Mouse (Mus musculus) hindbrain, embryonic 16.5 days (tissue): ENCODE results near the gene Islr2. TPM values are rescaled to one million over a fixed set of nuclear protein-coding genes. Genes with fewer than 3 reads are reported as not detected.

Source experiments
- ATAC-seq: fragments of 200-750 bp; cut with Nextera tagmentation; 2 replicates; pipeline ENCODE4 v1.8.0; 2017; ENCODE audit warnings: moderate TSS enrichment, moderate library complexity
- H3K27ac ChIP-seq: fragments of 300-500 bp; sonication (generic); 2 replicates; pipeline ENCODE4 v1.5.1; 2014; ENCODE audit warnings: low read depth, mild to moderate bottlenecking, control low read depth, low read length, moderate library complexity
- H3K27me3 ChIP-seq: fragments of 300-500 bp; sonication (generic); replicated peaks from 2 replicates; pipeline ENCODE4 v1.6.1; 2014; ENCODE audit warnings: low read length; ENCODE audit not compliant: control insufficient read depth, insufficient read depth
- H3K36me3 ChIP-seq: fragments of 300-500 bp; sonication (generic); 2 replicates; pipeline ENCODE4 v1.6.1; 2014; ENCODE audit warnings: mild to moderate bottlenecking, low read length, moderate library complexity, mixed read lengths; ENCODE audit not compliant: control insufficient read depth, insufficient read depth
- H3K4me1 ChIP-seq: fragments of 300-500 bp; sonication (generic); 2 replicates; pipeline ENCODE4 v1.6.1; 2014; ENCODE audit warnings: low read depth, low read length; ENCODE audit not compliant: control insufficient read depth, insufficient read depth
- H3K4me2 ChIP-seq: fragments of 300-500 bp; sonication (generic); 2 replicates; pipeline ENCODE4 v1.6.1; 2014; ENCODE audit warnings: mild to moderate bottlenecking, low read length, control low read depth, moderate library complexity
- H3K4me3 ChIP-seq: fragments of 300-500 bp; sonication (generic); 2 replicates; pipeline ENCODE4 v1.5.1; 2014; ENCODE audit warnings: mild to moderate bottlenecking, low read length, control low read depth, moderate library complexity
- H3K9ac ChIP-seq: fragments of 300-500 bp; sonication (generic); 2 replicates; pipeline ENCODE4 v1.6.1; 2014; ENCODE audit warnings: low read depth, mild to moderate bottlenecking, control low read depth, low read length, moderate library complexity
- H3K9me3 ChIP-seq: fragments of 300-500 bp; sonication (generic); 2 replicates; pipeline ENCODE4 v1.6.1; 2014; ENCODE audit warnings: mild to moderate bottlenecking, low read length, moderate library complexity; ENCODE audit not compliant: control insufficient read depth
- WGBS: fragments of 180-500 bp; shearing (Covaris S2); extraction: QIAGEN DNeasy Blood & Tissue Kit; methylation state at CpG from one replicate; pipeline ENCODE4 v1.1.7; 2014; 5-methylcytosine and 5-hydroxymethylcytosine counted together
- polyA plus RNA-seq: library from polyadenylated mRNA; unstranded; fragments of >200 nt; fragmentation: Nextera tagmentation; extraction: Ambion mirVana; gene quantifications from 2 replicates; pipeline ENCODE4 v1.2.1, GENCODE M21; 2015

Islr2 gene
- polyA plus RNA-seq, 1 experiment from 2014 or later = 13.8 TPM

DNA sequence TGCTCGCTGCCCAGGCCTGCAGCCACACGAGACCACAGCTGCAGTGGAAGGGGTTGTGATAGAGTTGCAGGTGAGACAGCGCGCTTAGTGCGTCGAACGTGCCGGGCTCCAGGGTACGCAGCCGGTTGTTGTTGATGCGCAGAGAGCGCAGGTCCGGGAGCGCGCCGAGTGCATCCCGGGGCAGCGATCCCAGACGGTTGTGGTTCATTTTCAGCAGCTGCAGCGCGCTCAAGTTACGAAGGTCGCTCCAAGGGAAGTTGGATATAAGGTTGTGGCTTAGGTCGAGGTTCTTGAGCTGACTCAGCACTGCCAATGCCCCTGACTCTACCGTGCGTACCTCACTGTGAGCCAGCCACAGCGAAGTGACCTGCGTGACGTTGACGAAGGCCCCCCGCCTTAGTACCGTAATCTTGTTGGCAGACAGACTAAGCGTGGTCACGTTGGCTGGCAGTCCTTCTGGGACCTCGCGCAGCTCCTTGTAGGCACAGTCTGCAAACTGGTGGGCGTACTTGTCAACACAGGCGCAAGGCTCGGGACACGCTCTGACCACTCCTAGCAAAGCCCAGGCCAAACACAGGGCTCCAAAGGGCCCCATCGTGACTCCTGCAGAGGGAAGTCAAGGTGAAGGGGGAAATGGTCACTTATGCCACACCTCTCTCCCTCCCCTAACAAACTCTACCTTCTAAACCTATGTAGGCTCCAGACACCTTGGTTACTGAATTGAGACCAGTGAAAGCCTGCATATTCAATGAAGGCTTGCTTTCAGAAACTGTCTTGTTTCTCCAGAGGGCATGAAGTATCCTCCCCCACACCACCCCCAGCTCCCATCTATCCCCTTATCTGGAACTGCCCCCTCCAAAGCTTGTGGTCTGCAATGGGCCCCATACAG, 4.5 kb downstream of the Islr2 start:
- Histone ChIP-seq H3K4me2 (peak overlapping the region; percentile 72), H3K4me3 (peak overlapping the region; percentile 33), H3K27me3 (peaks cover 62% of the 10 kb centered on the region), H3K36me3 (no peaks in the 10 kb centered on the region), H3K27ac (peak overlapping the region; percentile 51; the same call in 1 of the 2 replicates), H3K4me1 (peaks cover 44% of the 10 kb centered on the region), H3K9ac (peak overlapping the region; percentile 49), H3K9me3 (no peaks in the 10 kb centered on the region)
- ATAC-seq = no peak
- 1% methylated on average over 40 of the region's 41 CpGs for WGBS

DNA sequence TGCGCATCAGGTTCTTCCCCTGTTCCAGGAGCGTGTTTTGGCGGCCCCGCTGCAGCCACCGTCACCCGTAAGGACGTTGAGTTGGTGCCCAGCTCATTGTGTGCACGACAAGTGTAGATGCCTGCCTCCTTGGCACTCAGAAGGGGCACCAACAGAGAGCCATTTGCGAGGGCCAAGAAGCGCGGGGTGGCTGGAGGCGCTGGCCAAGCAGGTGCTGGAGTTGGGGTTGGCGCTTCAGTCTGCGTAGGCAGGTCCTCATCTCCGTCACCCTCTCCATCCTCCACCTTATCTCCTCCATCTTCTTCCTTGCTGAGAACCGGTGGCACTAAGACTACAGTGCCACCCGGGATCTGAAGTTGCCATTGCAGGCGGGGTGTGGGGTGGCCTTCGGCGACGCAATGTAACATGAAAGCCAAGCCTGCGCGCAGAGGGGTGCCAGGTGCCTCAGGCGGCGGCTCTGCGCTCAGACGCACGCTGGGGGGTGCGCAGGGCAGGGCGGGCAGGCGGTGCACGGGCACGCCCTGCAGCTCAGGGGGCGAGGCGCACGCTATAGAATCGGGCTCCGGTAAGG, 5.2 kb downstream of the Islr2 start:
- WGBS = 2% methylated on average over 38 of the region's 38 CpGs
- H3K4me1 ChIP-seq = peaks cover 44% of the 10 kb centered on the region
- peak overlapping the region; percentile 49 for H3K9ac ChIP-seq
- no peaks in the 10 kb centered on the region for H3K9me3 ChIP-seq
- H3K27me3 ChIP-seq = peaks cover 66% of the 10 kb centered on the region
- peak overlapping the region; percentile 61 for H3K27ac ChIP-seq
- H3K4me2 ChIP-seq = peak overlapping the region; percentile 72
- no peak for ATAC-seq
- no peaks in the 10 kb centered on the region for H3K36me3 ChIP-seq
- H3K4me3 ChIP-seq = peak overlapping the region; percentile 33

DNA sequence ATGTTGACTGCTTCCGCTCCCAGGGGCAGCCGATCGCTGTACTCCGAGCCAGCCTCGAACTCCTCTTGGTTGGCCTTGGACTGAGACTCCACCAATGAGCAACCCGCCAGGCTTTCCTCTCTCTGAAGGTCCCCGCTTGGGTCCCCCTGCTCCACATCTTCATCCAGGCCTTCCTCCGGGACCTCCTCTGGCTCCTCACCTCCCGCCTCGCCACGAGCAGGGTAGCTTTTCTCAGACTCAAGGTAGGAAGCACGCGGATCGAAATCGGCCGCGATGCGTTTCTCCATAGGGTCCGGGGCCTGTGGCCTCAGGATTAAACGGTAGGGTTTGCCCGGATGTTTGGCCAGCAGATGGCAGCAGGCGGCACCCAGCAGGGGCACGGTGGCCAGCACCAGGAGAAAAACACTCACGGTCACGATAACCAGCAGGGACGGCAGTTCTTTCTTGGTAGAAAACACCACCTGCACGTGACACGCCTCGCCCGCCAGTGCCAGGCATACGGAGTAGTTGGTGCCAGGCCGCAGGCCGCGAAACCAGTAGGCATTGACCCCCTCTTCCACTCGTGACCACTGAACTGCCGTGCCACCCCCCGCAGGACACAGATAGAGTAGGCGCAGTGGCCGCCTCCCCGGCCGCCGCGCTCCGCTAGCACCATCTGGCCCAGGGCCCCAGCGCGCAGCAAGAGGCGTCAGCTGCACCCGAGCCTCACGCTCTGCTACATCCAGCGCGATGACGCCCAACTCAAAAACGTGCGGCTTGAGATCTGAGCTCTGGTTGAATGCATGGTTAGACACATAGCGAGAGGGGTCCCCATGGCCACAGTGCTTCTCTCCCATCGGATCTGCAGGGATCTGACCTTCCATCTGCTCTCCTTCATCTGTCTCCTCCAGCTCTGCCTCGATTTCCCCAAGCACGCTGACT, 6.1 kb downstream of the Islr2 start:
- H3K9ac ChIP-seq = peak overlapping the region; percentile 49
- peak; percentile 28 for ATAC-seq
- H3K4me3 ChIP-seq = peak overlapping the region; percentile 33
- peak overlapping the region; percentile 61 for H3K27ac ChIP-seq
- H3K36me3 ChIP-seq = no peaks in the 10 kb centered on the region
- peak overlapping the region; percentile 72 for H3K4me2 ChIP-seq
- H3K4me1 ChIP-seq = peaks cover 44% of the 10 kb centered on the region
- no peaks in the 10 kb centered on the region for H3K9me3 ChIP-seq
- WGBS = under 1% methylated on average over 55 of the region's 58 CpGs
- H3K27me3 ChIP-seq = peaks cover 58% of the 10 kb centered on the region

DNA sequence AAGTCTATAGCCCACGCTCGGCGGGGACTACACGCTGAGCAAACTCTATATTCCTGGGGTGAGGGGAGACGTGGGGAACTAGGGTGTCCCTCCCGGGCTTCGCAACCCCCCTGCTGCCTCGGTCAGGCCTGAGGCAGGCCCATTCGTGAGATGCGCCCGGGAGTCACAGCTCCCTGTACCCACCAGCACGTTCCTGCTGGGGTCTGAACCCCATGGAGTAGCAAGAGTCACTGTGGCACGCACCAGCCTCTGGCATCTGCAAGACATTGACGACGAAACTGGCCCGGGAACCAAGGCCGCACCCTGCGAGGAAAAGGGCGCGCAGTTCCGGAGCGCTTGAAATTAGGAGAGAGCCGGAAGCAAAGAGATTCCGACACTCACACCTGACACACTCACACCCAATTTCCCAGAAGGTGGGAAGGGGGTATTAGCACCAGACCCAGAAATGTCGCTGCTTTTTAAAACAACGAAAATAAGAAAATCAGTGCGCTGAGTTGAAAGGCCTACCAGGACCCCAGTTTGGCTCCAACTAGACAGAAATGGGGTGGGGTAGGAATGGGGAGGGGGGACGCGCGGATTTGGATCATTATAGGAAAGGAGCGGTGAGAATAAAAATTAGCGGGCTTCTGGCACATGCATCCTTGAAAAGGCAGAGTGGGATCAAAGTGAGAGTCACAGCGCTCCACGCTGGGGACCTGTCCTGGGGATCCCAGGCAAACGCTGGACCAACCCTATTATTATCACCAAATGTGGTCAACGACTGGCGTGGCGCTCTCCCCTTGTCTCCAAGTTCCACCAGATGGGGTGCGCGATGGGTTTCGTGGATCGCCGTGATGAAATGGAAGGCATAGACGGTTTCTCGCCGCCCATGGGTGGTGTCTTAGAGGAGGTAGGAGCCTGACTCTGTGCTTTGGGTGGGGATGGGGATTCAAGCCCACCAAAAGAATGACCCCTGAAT, 7.2 kb downstream of the Islr2 start:
- Histone ChIP-seq H3K4me2 (peak overlapping the region; percentile 72), H3K4me1 (peaks cover 42% of the 10 kb centered on the region), H3K27me3 (peaks cover 57% of the 10 kb centered on the region), H3K27ac (no peak overlapping the region), H3K9me3 (no peaks in the 10 kb centered on the region), H3K9ac (peak overlapping the region; percentile 49), H3K36me3 (no peaks in the 10 kb centered on the region), H3K4me3 (peak overlapping the region; percentile 33)
- 3% methylated on average over 46 of the region's 46 CpGs for WGBS
- ATAC-seq = no peak

DNA sequence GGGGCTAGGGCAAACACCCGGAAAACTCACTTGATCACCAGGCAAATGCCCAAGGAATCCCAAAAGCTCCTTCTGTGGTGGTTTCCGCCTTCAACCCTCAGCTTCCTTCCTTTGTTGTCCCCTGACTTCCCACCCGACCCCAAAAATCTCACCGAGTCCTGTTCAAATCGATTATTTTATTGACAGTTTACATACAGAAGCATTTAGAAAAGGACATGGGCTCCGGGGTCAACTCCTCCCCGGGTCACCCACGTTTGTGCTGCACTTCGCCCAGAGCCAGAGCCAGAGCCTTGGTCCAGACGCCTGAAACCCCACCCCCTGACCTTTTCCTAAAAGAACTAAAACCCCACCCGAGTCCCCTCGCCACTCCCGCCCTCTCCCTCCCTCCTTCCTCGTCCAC, 8.0 kb downstream of the Islr2 start:
- WGBS = 7% methylated on average over 11 of the region's 14 CpGs
- Histone ChIP-seq H3K4me3 (peak overlapping the region; percentile 33), H3K4me2 (peak overlapping the region; percentile 72), H3K36me3 (no peaks in the 10 kb centered on the region), H3K27ac (no peak overlapping the region), H3K4me1 (peaks cover 35% of the 10 kb centered on the region), H3K27me3 (peaks cover 53% of the 10 kb centered on the region), H3K9me3 (no peaks in the 10 kb centered on the region), H3K9ac (peak overlapping the region; percentile 19)
- ATAC-seq = no peak

DNA sequence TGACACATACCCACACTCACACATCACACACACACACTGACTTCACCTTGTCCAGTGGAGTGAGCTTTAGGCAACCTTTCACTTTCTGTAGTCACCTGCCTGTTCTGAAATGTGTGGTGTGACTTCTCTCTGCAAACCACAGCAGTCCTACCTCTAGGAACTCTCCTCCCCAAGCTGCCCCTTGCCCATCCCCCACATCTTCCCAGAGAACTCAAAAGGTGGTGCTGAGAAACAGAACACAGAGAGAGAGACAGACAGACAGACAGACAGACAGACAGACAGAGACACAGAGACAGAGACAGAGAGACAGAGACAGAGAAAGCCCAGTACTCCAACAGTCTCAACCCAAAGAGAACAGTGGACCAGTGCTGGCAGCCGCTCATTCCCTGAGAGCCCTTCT, 8.4 kb downstream of the Islr2 start:
- Histone ChIP-seq H3K27ac (no peak overlapping the region), H3K27me3 (peaks cover 49% of the 10 kb centered on the region), H3K4me2 (peak overlapping the region; percentile 72)

DNA sequence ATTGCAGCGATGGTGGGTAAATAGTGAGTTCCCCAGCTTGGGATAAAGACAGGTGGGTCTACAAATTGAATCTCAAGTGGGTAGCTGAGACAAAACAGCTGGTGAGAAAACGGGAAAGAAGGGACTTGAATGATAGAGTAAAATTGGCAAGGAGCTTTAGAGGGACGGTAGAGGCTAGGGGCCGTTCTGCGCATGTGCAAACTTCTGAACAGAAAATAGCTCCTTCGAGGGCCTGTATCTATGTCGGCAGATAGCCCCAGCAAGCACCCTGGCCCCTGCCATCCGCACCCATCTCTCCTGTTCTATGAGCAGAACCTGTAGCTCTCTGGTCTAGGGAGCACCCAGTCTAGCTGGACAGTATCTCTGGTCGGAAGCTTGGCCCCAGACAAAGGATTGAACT, 9.9 kb downstream of the Islr2 start:
- WGBS = 67% methylated on average over 9 of the region's 9 CpGs
- Histone ChIP-seq H3K4me1 (peaks cover 30% of the 10 kb centered on the region), H3K36me3 (no peaks in the 10 kb centered on the region), H3K4me2 (no peak overlapping the region), H3K4me3 (no peak overlapping the region), H3K27ac (no peak overlapping the region), H3K9ac (no peak overlapping the region), H3K27me3 (peaks cover 34% of the 10 kb centered on the region), H3K9me3 (no peaks in the 10 kb centered on the region)
- no peak for ATAC-seq

More for the DNA sequence above, 8.4 kb downstream of the Islr2 start:
- 0% methylated on average over 1 of the region's 1 CpGs for WGBS
- peak overlapping the region; percentile 19 for H3K9ac ChIP-seq
- no peaks in the 10 kb centered on the region for H3K36me3 ChIP-seq
- H3K9me3 ChIP-seq = no peaks in the 10 kb centered on the region
- ATAC-seq = no peak
- H3K4me1 ChIP-seq = peaks cover 35% of the 10 kb centered on the region
- H3K4me3 ChIP-seq = peak overlapping the region; percentile 33

DNA sequence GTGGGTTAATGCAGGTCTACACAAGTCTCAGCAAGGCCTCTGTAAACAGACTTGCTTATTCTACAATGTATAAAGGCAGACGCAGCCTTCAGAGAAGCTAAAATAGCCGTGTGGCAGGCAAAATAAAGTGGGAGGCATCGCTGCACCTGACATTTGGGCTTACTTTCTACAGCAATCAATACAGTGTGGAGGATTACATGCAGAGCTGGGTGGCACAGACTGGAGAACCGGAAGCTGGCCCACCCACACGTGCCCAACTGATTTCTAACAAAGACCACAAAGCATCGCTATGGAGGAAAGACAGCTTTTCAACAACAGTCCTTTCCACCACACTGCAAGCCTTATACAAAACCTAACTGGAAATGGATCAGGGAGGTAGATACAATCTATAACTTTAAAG, 19.7 kb downstream of the Islr2 start:
- WGBS = 72% methylated on average over 6 of the region's 6 CpGs
- Histone ChIP-seq H3K27ac (no peak overlapping the region), H3K36me3 (no peaks in the 10 kb centered on the region), H3K4me2 (no peak overlapping the region), H3K27me3 (no peaks in the 10 kb centered on the region), H3K4me3 (no peak overlapping the region), H3K9me3 (no peaks in the 10 kb centered on the region), H3K9ac (no peak overlapping the region), H3K4me1 (no peaks in the 10 kb centered on the region)
- no peak for ATAC-seq
